Mouse (Mus musculus) erythroblast, adult 5-6 weeks (primary cell): ENCODE results near the gene Cep128. TPM values are rescaled to one million over a fixed set of nuclear protein-coding genes. Genes with fewer than 3 reads are reported as not detected.
"Not testable (repeated sequence)": the region's sequence is repeated elsewhere in the genome, so short reads cannot be mapped to it uniquely, and the experiment has no call there.

ENCODE experiments used
- ATAC-seq: replicated peaks from 2 replicates; pipeline ENCODE4 v1.8.0; 2016; ENCODE audit warnings: moderate number of reproducible peaks, mild to moderate bottlenecking, moderate TSS enrichment, inconsistent platforms; ENCODE audit not compliant: poor library complexity, low FRiP score, severe bottlenecking
- total RNA-seq, 2 experiments: library from RNA; stranded (forward) in 1 of 2; stranded (reverse) in 1 of 2; fragments of 150-400 nt in 1 of 2; fragments of 200-764, 138-1000 nt in 1 of 2; gene quantifications; 2 replicates each; pipeline versions ENCODE4 v1.2.3 to v1.2.4; 2015 to 2017; ENCODE audit warnings: low replicate concordance in 2 of 2

Gene Cep128
- total RNA-seq, 2 experiments from 2014 or later = 93.6 to 154 TPM

DNA sequence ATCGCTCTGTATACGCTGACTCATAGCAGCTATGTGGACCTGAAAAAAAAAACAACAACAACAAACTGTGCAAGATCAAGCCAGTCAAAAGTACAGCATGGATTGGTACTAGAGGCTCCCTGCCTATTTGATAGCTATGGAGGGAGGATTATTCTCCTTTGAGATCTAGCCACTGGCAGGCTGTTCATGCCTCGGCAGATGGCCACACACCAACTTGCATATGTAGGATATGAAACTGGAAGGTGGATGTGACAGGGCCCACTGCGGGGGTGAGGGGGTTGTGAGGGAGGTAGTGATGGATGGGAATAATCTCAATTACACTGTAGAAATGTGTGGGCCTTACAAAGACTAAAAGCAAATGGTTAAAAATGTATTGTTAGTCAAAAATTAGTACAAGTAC, 386.7 kb downstream of the Cep128 start:
- ATAC-seq = no peak

DNA sequence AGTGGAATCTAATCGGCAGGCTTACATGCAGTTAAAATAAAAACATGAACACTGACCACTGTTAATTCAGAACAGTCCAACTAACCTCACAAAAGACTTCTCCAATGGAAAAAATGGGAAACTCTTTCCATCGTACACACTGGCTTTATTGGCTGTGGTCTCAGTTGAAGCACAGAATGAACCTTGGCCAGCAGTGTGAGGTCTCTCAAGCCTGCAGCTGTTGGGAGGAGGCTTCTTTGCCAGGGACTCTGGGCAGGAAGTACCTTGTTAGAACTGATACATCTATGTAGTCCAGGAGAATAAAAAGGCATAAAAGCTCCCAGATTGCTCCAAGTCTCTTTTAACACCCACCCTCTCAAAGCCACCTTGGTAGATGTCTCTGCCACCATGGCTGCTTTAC, 390.9 kb downstream of the Cep128 start:
- no peak for ATAC-seq

DNA sequence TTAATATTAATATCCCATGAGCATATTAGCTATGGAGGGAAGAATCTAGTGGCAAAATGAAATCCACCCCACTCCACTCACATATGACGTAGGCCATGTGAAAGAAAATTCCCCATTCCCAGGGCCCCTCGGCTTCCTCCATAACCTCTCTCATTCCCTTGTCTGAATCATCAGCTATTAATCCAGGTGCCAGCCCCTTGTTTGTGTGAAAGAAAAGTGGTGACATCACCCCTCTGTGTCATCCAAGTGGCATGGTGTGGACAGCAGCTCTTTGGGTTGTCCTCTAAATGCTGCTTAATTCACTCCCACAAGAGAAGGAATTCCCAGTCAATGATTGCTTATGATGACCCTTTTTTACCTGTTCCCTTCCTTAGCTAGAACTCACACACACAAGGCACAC, 396.4 kb downstream of the Cep128 start:
- no peak for ATAC-seq

DNA sequence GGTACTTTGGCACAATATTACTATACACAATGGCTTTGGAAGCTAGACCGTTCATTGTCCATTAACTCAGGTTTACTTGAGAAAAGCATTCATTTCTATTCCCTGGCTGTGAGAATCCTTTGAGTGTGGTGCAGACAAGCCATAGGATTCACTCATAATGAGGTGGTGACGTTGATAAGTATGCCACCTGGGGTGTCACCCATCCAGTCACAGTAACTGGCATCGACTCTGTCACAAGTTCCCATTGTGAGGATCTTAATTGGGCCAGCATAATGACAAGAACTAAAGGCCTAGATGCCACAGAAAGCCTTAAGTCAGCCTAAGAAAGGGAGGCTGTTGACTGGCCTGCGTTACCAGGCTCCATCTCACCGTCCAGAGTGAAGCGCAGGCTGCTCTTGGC, 396.9 kb downstream of the Cep128 start:
- ATAC-seq = no peak

DNA sequence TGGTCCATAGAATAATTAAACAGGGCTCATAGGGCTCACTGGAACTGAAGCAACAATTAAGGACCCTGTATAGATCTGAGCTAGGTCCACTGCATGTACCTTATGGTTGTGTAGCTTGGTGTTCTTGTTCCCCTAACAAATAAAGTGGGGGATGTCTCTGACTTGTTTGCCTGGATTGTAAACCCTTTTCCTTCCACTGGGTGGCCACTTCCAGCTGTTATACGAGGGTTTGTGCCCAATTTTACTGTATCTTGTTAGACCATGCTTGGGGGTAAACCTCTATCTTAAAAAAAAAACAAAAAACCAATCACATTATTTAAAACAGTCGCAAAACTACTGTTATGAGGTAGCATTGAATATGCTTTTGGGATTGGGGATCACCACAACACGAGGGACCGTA, 402.2 kb downstream of the Cep128 start:
- no peak for ATAC-seq

DNA sequence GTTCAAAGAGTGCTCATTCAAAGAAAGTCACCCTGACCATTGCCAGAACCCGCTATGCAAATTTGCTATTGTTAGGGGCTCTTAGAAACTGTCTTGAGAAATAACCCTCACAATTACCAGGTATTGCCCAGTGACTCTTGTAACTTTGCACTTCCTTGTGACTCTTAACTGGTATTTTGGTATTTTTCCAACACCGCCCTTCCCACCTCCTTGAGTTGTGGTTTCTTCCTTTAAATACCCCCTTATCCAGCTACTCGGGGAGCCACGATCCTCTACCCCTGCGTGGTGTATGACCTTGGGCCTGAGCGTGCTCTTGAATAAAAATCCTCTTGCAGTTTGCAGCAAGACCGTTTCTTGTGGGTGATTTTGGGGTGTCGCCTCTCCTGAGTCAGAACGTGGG, 407.8 kb downstream of the Cep128 start:
- not testable (repeated sequence) for ATAC-seq

DNA sequence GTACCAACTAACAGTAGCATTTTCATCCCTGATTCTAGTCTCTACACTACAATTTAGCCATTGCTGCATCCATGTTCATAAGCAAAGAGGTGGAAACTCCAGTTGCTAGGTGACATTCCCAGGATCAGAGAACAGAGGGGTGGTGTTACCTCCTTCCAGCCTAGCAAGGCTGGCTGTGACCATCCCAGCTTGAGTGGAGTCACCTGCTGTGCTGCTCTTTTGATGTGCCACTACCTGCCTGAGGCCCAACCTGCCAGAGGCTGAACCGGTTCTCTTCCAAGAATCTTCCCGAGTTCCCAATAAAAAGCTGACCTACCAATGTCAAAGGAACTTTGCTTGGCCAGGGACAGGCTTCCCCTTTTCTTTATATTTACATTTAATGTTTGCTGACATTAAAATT, 408.8 kb downstream of the Cep128 start:
- ATAC-seq = no peak

DNA sequence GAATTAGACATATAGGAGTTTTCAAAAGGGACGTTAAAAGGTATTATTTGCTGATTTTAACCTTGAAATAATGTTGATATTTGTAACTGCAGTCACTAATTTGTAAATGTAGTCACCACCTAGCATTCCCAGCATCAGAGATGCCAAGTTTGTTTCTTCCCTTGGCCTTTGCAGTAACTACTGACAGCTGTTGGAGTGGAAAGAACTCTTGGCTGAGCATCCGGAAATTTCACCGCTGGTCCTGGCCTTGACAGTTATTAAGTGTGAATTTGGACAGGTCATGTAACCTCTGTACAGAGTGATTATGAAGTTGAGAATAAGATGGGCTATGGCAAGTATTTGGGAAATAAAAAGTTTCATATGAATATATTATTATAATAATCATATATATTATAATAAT, 413.1 kb downstream of the Cep128 start:
- ATAC-seq = no peak

DNA sequence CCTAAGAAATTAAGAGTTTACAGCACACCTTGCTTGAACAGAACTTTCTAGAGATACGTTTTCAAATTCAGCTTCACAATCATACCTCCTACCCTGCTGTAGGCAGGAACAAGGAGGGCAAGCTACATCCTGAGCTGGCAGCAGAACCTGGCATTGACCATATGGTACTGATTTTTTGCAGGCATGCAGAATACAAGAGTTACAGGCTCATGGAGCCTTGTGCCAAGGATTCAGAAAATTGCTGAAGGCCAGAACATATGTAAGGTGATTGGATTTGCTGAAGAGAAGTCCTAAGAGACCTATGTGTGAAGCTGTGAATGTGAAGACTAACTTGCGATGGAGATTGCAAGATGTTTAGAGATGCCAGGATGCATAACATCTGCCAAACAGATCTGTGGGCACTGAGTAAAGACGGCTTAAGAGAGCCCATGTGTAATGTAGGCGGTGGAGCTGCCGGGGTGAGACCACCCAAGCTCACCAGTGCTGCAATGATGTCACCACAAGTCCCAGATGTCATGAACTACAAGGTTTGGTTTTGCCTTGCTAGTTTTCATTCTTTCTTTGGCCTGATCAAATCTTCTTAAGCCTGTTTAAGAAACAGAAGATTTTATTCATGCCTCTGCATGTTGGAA, 422.7 kb downstream of the Cep128 start:
- no peak for ATAC-seq

DNA sequence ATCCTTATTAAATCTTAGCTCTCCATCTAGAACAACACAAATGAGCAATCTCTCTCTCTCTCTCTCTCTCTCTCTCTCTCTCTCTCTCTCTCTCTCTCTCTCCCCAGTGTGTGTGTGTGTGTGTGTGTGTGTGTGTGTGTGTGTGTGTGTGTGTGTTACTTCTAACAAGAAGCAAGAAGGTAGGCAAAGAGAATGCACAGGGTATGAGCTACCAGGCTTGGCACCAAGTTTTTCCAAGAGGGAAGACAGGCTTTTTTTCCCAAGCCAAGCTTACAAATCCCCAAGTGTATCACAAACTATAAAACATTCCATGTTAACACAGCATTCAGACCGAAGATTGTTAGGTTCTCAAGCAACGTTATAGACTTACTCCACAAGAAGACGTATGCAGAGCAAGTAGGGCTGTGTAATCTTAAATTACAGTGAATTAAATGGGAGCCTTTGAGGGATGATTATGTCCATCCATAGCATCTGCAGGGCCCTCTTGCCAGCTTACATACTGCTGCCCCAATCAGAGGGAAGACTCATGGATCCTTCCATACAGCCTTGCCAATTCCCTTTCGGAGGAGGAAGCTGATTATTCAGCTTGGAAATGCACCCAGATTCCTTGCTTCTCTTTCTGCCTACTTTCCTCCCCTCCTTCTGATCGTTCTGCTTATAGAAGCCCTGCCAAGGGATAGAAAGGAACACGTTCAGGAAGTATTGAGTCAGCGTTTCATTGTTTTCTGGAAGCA, 429.3 kb downstream of the Cep128 start:
- ATAC-seq = no peak

Other genes starting within 250 kb of the Cep128 start
- 0.96 and 3.3 TPM in 2 replicates for gene Tshr, start 154 bp upstream of the Cep128 start, total RNA-seq (2015; ENCODE audit: low replicate concordance)
- 0.14 and 2.2 TPM in 2 replicates for gene Tshr, start 154 bp upstream of the Cep128 start, total RNA-seq (2017; ENCODE audit: low replicate concordance)
- gene Gtf2a1, start 206.1 kb upstream of the Cep128 start, total RNA-seq (2015; ENCODE audit: low replicate concordance) = 18.0 and 23.2 TPM in 2 replicates
- gene Gtf2a1, start 206.1 kb upstream of the Cep128 start, total RNA-seq (2017; ENCODE audit: low replicate concordance) = 22.9 and 23.3 TPM in 2 replicates